ENCODE assay signal across 11 mouse cellular contexts in the genomic region with DNA sequence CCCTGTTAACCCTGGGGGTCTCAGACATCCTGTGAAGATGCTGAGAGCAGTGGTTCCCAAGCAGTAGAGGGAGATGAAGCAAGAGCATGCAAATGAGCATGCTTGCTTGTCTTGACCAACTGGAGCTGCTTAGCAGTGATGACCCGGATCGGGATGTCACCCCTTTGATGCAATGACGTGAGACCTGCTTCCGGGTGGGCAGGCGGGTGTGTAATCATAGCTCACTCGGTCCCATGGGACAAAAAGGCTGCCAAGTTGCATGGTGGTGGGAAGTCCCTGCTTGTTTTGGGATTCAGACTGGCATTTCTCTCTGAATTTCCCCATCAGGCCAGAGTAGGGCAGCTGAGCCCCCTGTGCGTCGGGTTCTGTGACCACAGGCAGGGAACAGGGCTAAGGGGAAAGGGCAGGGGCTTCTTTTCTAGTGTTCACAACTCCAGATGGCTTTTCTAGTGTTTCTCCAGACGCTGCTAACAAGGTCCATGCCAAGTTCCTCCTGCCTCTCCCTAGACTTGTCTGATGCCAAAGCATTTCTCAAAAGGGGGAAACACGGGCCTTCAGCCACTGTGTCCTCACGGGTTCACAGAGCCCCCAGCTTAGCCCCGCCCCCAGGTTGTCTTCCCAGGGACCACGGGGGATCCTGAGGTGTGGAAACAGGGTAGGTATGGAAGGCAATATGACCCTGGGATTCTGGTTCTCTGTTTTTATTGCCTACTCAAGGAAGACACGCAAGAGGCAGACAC. TPM values are rescaled to one million over a fixed set of nuclear protein-coding genes. Genes with fewer than 3 reads are reported as not detected.
DNase-seq lines count a peak whose midpoint lies in the region; ATAC-seq and TF ChIP-seq lines count a peak whose summit lies in the region.
"Had no signal": no experiment of that assay in that cellular context is flagged by ENCODE, and none has a peak within 500 bp of the region (broad histone marks: within the 10 kb centered on the region; RNA-seq: fewer than 3 reads in every experiment).

No protein-coding gene starts in this region.

- ATAC-seq in heart, embryonic 16.5 days (replicated peaks; ENCODE audit: extremely low read depth, insufficient read depth, low FRiP score): no peak
- ATAC-seq: liver, postnatal 0 days had no signal

- peaks cover 67% of the 10 kb centered on the region for H3K4me1 ChIP-seq in heart, embryonic 16.5 days (ENCODE audit: control insufficient read depth, insufficient read depth, low read length)

- peak; percentile 59 to 62 for DNase-seq in cerebellum, postnatal 10 days
- no peak for DNase-seq in cerebellum, postnatal 36 days
- DNase-seq in 3T3-L1 (ENCODE audit: low read depth, low spot score): peak; percentile 94
- DNase-seq in gastrocnemius, adult 2 months: peak; percentile 79
- DNase-seq in layer of hippocampus, adult 2 months (ENCODE audit: low spot score in 2 of 2): no peak
- DNase-seq in ovary, postnatal 36 days (ENCODE audit: low spot score): no peak
- DNase-seq in spleen, postnatal 4 days (ENCODE audit: low spot score in 2 of 2): no peak
- DNase-seq: cerebellum, adult 11-12 months; liver, postnatal 0 days had no signal

- H3K9ac ChIP-seq in heart, embryonic 16.5 days (ENCODE audit: low read length): no peak overlapping the region
- H3K9ac ChIP-seq: embryonic facial prominence, embryonic 13.5 days; liver, postnatal 0 days had no signal

- H3K4me2 ChIP-seq in heart, embryonic 16.5 days (ENCODE audit: low read depth, low read length): peak overlapping the region; percentile 25; the same call in 1 of the 2 replicates
- H3K4me2 ChIP-seq: embryonic facial prominence, embryonic 13.5 days had no signal

- WGBS in heart, embryonic 16.5 days: 58% methylated on average over 14 of the region's 14 CpGs

- no peak for TF ChIP-seq CTCF in gastrocnemius, adult 2 months (IDR thresholded peaks at IDR 0.05)
- TF ChIP-seq CTCF in layer of hippocampus, adult 2 months (conservative IDR thresholded peaks at IDR 0.05): no peak

- no peaks in the 10 kb centered on the region for H3K9me3 ChIP-seq in heart, embryonic 16.5 days (replicated peaks; ENCODE audit: control insufficient read depth, low read length)
- H3K9me3 ChIP-seq: embryonic facial prominence, embryonic 13.5 days had no signal

- peak overlapping the region; percentile 50 for H3K27ac ChIP-seq in gastrocnemius, adult 2 months
- H3K27ac ChIP-seq in heart, embryonic 16.5 days (ENCODE audit: low read length): peak overlapping the region; percentile 77; the same call in 1 of the 2 replicates
- no peak overlapping the region for H3K27ac ChIP-seq in layer of hippocampus, adult 2 months
- H3K27ac ChIP-seq: embryonic facial prominence, embryonic 13.5 days had no signal

- no peak overlapping the region for H3K4me3 ChIP-seq in gastrocnemius, adult 2 months
- no peak overlapping the region for H3K4me3 ChIP-seq in heart, embryonic 16.5 days (ENCODE audit: low read length)
- H3K4me3 ChIP-seq in layer of hippocampus, adult 2 months: no peak overlapping the region
- H3K4me3 ChIP-seq: embryonic facial prominence, embryonic 13.5 days had no signal

- intact Hi-C loops in gastrocnemius, adult 2 months (cut with DNase I): no loop called here

- H3K36me3 ChIP-seq in heart, embryonic 16.5 days (ENCODE audit: control insufficient read depth, insufficient read depth): no peaks in the 10 kb centered on the region
- H3K36me3 ChIP-seq: embryonic facial prominence, embryonic 13.5 days had no signal

- no peaks in the 10 kb centered on the region for H3K27me3 ChIP-seq in heart, embryonic 16.5 days (ENCODE audit: control insufficient read depth, insufficient read depth, low read length)

RNA-seq across cellular contexts. Expression of a gene that starts 42.5 kb away (rescaled TPM):
- total RNA-seq in gastrocnemius, adult 2 months (2021): under 1 TPM; 0.17 to 0.23 TPM
- polyA plus RNA-seq in heart, embryonic 16.5 days (2015; fragmentation: Nextera tagmentation; extraction: Ambion mirVana): 0.15 and 0.20 TPM in 2 replicates
- 1 to 10 TPM in 1 of 2 experiments, under 1 TPM in 1; 0.92 to 1.7 TPM for total RNA-seq in layer of hippocampus, adult 2 months (2021)
- polyA plus RNA-seq: liver, postnatal 0 days had no signal

Comparison
In these comparisons a context has a peak if more than half of its experiments do, and no peak if none do; other contexts are left out.
1. DNase-seq: peak in cerebellum, postnatal 10 days (2 of 2), 3T3-L1 (single experiment) and gastrocnemius, adult 2 months (single experiment); none in cerebellum, postnatal 36 days (0 of 2), layer of hippocampus, adult 2 months (0 of 2), ovary, postnatal 36 days (single experiment) and spleen, postnatal 4 days (0 of 2).